ENCODE assay signal across 16 mouse cellular contexts in the genomic region with DNA sequence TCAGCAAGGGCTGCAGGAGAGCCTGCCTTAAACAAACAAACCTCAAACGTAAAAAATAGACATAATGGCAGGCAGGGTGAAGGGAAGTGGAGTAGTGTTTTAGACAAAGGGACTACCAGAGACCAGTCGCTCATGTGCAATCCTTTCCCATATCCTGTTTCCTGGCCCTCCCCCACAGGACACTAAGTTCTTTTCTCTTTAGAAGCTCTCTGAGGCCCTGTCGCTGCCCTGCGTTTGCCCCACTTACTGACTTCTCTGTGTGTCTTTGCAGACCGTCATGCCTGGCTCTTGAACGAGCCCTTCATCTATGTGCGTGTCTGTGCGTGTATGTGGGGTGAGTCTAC. TPM values are rescaled to one million over a fixed set of nuclear protein-coding genes. Genes with fewer than 3 reads are reported as not detected.
DNase-seq lines count a peak whose midpoint lies in the region; ATAC-seq and TF ChIP-seq lines count a peak whose summit lies in the region.
"Had no signal": no experiment of that assay in that cellular context is flagged by ENCODE, and none has a peak within 500 bp of the region (broad histone marks: within the 10 kb centered on the region; RNA-seq: fewer than 3 reads in every experiment).

No protein-coding gene starts in this region.

- WGBS in stomach, embryonic 14.5 days = 54% methylated on average over 8 of the region's 8 CpGs
- 47% methylated on average over 8 of the region's 8 CpGs for WGBS in stomach, postnatal 0 days
- 56% methylated on average over 8 of the region's 8 CpGs for WGBS in embryonic facial prominence, embryonic 14.5 days

- intact Hi-C loops in heart, postnatal 10 days (cut with DNase I) = no loop called here

- no peak for TF ChIP-seq EP300 in stomach, postnatal 0 days (optimal IDR thresholded peaks at IDR 0.05)

- H3K4me2 ChIP-seq in stomach, embryonic 14.5 days (replicated peaks; ENCODE audit: low read depth, low read length) = no peak overlapping the region
- H3K4me2 ChIP-seq in stomach, postnatal 0 days (replicated peaks; ENCODE audit: low read depth) = no peak overlapping the region
- no peak overlapping the region for H3K4me2 ChIP-seq in embryonic facial prominence, embryonic 14.5 days (ENCODE audit: low read depth, low read length)
- H3K4me2 ChIP-seq: limb, embryonic 15.5 days; midbrain, embryonic 13.5 days had no signal

- TF ChIP-seq CTCF in stomach, postnatal 0 days (IDR thresholded peaks at IDR 0.05; ENCODE audit: low read depth) = no peak

- DNase-seq in heart, postnatal 10 days = peak; percentile 12 to 22
- DNase-seq in heart, adult 11 months = no peak
- no peak for DNase-seq in stomach, postnatal 0 days (ENCODE audit: low spot score)
- DNase-seq in embryonic facial prominence, embryonic 14.5 days (ENCODE audit: low spot score) = peak; percentile 26
- peak; percentile 53 to 57 for DNase-seq in lung, postnatal 4 days
- no peak for DNase-seq in ovary, postnatal 36 days (ENCODE audit: low spot score)
- DNase-seq: adrenal gland, adult 2 months; cerebellum, adult 2 months; thymus, postnatal 36 days had no signal

- no peaks in the 10 kb centered on the region for H3K36me3 ChIP-seq in stomach, embryonic 14.5 days (ENCODE audit: control insufficient read depth, insufficient read depth, low read length)
- H3K36me3 ChIP-seq in stomach, postnatal 0 days (ENCODE audit: control insufficient read depth, insufficient read depth, low read length) = no peaks in the 10 kb centered on the region
- no peaks in the 10 kb centered on the region for H3K36me3 ChIP-seq in embryonic facial prominence, embryonic 14.5 days (ENCODE audit: control insufficient read depth, insufficient read depth, low read length)
- H3K36me3 ChIP-seq: limb, embryonic 15.5 days; midbrain, embryonic 13.5 days had no signal

- H3K27ac ChIP-seq in stomach, embryonic 14.5 days (ENCODE audit: low read length) = 0 out of 2 replicates have a peak overlapping the region, but pooled peaks have one; percentile 22
- H3K27ac ChIP-seq in stomach, postnatal 0 days (replicated peaks) = no peak overlapping the region
- no peak overlapping the region for H3K27ac ChIP-seq in embryonic facial prominence, embryonic 14.5 days (replicated peaks; ENCODE audit: low read depth, low read length)
- H3K27ac ChIP-seq: left cerebral cortex, adult 2 months; limb, embryonic 15.5 days; macrophage; midbrain, embryonic 13.5 days had no signal

- no peaks in the 10 kb centered on the region for H3K9me3 ChIP-seq in stomach, embryonic 14.5 days (ENCODE audit: control insufficient read depth, low read depth, low read length)
- H3K9me3 ChIP-seq in stomach, postnatal 0 days (ENCODE audit: control insufficient read depth, low read length) = no peaks in the 10 kb centered on the region
- no peaks in the 10 kb centered on the region for H3K9me3 ChIP-seq in embryonic facial prominence, embryonic 14.5 days (ENCODE audit: control insufficient read depth, low read length)
- H3K9me3 ChIP-seq: limb, embryonic 15.5 days; midbrain, embryonic 13.5 days had no signal

- no peaks in the 10 kb centered on the region for H3K27me3 ChIP-seq in stomach, embryonic 14.5 days (ENCODE audit: control insufficient read depth, insufficient read depth, low read length)
- no peaks in the 10 kb centered on the region for H3K27me3 ChIP-seq in stomach, postnatal 0 days (ENCODE audit: control insufficient read depth, insufficient read depth, low read length)
- H3K27me3 ChIP-seq in embryonic facial prominence, embryonic 14.5 days (replicated peaks; ENCODE audit: control insufficient read depth, insufficient read depth, low read length) = no peaks in the 10 kb centered on the region
- H3K27me3 ChIP-seq: limb, embryonic 15.5 days; midbrain, embryonic 13.5 days had no signal

- H3K4me1 ChIP-seq in stomach, embryonic 14.5 days (ENCODE audit: control insufficient read depth, insufficient read depth, low read length) = no peaks in the 10 kb centered on the region
- H3K4me1 ChIP-seq in stomach, postnatal 0 days (replicated peaks; ENCODE audit: control insufficient read depth, insufficient read depth) = no peaks in the 10 kb centered on the region
- no peaks in the 10 kb centered on the region for H3K4me1 ChIP-seq in embryonic facial prominence, embryonic 14.5 days (ENCODE audit: control insufficient read depth, insufficient read depth, low read length)
- H3K4me1 ChIP-seq: limb, embryonic 15.5 days had no signal

- ATAC-seq in stomach, embryonic 14.5 days (ENCODE audit: insufficient number of reproducible peaks, insufficient read depth, low FRiP score, low read depth) = no peak
- no peak for ATAC-seq in stomach, postnatal 0 days (ENCODE audit: low FRiP score, low TSS enrichment)
- ATAC-seq in embryonic facial prominence, embryonic 14.5 days (ENCODE audit: low read depth) = no peak
- ATAC-seq in erythroblast, adult 5-6 weeks (replicated peaks; ENCODE audit: low FRiP score, poor library complexity, severe bottlenecking) = no peak
- ATAC-seq: midbrain, embryonic 13.5 days; Patski had no signal

- no peak overlapping the region for H3K4me3 ChIP-seq in stomach, embryonic 14.5 days (ENCODE audit: low read depth, low read length)
- no peak overlapping the region for H3K4me3 ChIP-seq in stomach, postnatal 0 days (ENCODE audit: low read depth, low read length)
- no peak overlapping the region for H3K4me3 ChIP-seq in embryonic facial prominence, embryonic 14.5 days (ENCODE audit: low read depth, low read length)
- H3K4me3 ChIP-seq: left cerebral cortex, adult 2 months; limb, embryonic 15.5 days; midbrain, embryonic 13.5 days had no signal

- H3K9ac ChIP-seq in stomach, embryonic 14.5 days (replicated peaks; ENCODE audit: low read depth, low read length) = no peak overlapping the region
- no peak overlapping the region for H3K9ac ChIP-seq in stomach, postnatal 0 days (ENCODE audit: low read length)
- H3K9ac ChIP-seq in embryonic facial prominence, embryonic 14.5 days (ENCODE audit: low read depth, low read length) = no peak overlapping the region
- H3K9ac ChIP-seq: limb, embryonic 15.5 days; midbrain, embryonic 13.5 days had no signal

RNA-seq across cellular contexts. Expression of a gene that starts 58.5 kb away (rescaled TPM):
- 10 to 100 TPM; 66.0 to 68.1 TPM for total RNA-seq in heart, postnatal 10 days (2021)
- polyA plus RNA-seq in stomach, embryonic 14.5 days (2014; fragmentation: Nextera tagmentation; extraction: Ambion mirVana) = 39.2 and 40.7 TPM in 2 replicates
- 16.9 and 17.1 TPM in 2 replicates for polyA plus RNA-seq in stomach, postnatal 0 days (2015; fragmentation: Nextera tagmentation; extraction: Ambion mirVana)
- polyA plus RNA-seq in embryonic facial prominence, embryonic 14.5 days (2014; fragmentation: Nextera tagmentation; extraction: Ambion mirVana) = 43.1 and 45.8 TPM in 2 replicates
- 31.8 and 56.7 TPM in 2 replicates for total RNA-seq in erythroblast, adult 5-6 weeks (2015; ENCODE audit: low replicate concordance)
- total RNA-seq in erythroblast, adult 5-6 weeks (2017; ENCODE audit: low replicate concordance) = 17.1 and 27.1 TPM in 2 replicates

Comparison
In these comparisons a context has a peak if more than half of its experiments do, and no peak if none do; other contexts are left out.
1. DNase-seq: peak in heart, postnatal 10 days (2 of 2), embryonic facial prominence, embryonic 14.5 days (single experiment) and lung, postnatal 4 days (2 of 2); none in heart, adult 11 months (single experiment), stomach, postnatal 0 days (single experiment) and ovary, postnatal 36 days (single experiment).